In the genomic region with DNA sequence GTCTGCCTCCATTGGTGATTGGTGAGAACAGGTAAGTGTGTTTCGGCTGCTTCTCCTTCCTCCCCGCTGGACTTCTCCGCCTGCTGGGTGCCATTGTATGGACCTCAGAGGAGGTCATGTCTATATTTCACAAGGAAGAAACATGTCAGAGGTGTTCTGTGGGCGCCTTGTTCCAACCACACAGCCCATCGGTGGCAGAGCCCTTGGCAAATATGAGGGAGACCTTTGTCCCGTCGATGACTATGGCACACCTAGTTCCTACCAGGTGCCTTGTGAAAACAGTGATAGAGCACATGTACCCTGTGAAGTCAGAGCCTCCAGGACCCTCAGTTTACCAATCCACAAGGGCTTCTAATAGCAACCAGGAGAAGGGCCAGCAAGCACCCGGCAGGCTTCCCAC, we compare ENCODE assay signal across 15 mouse cellular contexts.
"Had no signal": no experiment of that assay in that cellular context is flagged by ENCODE, and none has a peak within 500 bp of the region (broad histone marks: within the 10 kb centered on the region; RNA-seq: fewer than 3 reads in every experiment).

No protein-coding gene starts in this region.

- H3K4me2 ChIP-seq: limb, embryonic 12.5 days; neural tube, embryonic 15.5 days had no signal

- DNase-seq: kidney, adult 8-10 months; kidney, postnatal 36 days; layer of hippocampus, adult 9-11 months; lung, adult 18-20 months; lung, postnatal 36 days; midbrain, embryonic 14.5 days; right cerebral cortex, adult 18-20 months; right cerebral cortex, postnatal 25 days; spleen, adult 18-20 months; thymus, adult 2 months; thymus, postnatal 25 days had no signal

- H3K27me3 ChIP-seq: limb, embryonic 12.5 days; neural tube, embryonic 15.5 days had no signal

- ATAC-seq: hindbrain, postnatal 0 days had no signal

- H3K9ac ChIP-seq: limb, embryonic 12.5 days; neural tube, embryonic 15.5 days had no signal

- H3K27ac ChIP-seq: hindbrain, postnatal 0 days; limb, embryonic 12.5 days; neural tube, embryonic 15.5 days had no signal

- H3K9me3 ChIP-seq: limb, embryonic 12.5 days; neural tube, embryonic 15.5 days had no signal

- H3K4me3 ChIP-seq: limb, embryonic 12.5 days; myocyte; neural tube, embryonic 15.5 days had no signal
